Mouse (Mus musculus) adrenal gland, postnatal 25 days (tissue): ENCODE results near the gene Spc24. TPM values are rescaled to one million over a fixed set of nuclear protein-coding genes. Genes with fewer than 3 reads are reported as not detected.

Source experiments
- DNase-seq: peaks from one replicate; pipeline ENCODE4 v3.0.0; 2021; ENCODE audit warnings: mixed read lengths
- microRNA-seq, 2 experiments: library from miRNA; unstranded; fragments of <30 nt; microRNA quantifications; one replicate each; pipeline ENCODE4 v1.2.0; 2021
- total RNA-seq: library from RNA; stranded (reverse); gene quantifications from 2 replicates; pipeline ENCODE4 v1.2.3, GENCODE M21; 2021

The Spc24 gene
- total RNA-seq, 1 experiment from 2014 or later, result 5.6 TPM

DNA sequence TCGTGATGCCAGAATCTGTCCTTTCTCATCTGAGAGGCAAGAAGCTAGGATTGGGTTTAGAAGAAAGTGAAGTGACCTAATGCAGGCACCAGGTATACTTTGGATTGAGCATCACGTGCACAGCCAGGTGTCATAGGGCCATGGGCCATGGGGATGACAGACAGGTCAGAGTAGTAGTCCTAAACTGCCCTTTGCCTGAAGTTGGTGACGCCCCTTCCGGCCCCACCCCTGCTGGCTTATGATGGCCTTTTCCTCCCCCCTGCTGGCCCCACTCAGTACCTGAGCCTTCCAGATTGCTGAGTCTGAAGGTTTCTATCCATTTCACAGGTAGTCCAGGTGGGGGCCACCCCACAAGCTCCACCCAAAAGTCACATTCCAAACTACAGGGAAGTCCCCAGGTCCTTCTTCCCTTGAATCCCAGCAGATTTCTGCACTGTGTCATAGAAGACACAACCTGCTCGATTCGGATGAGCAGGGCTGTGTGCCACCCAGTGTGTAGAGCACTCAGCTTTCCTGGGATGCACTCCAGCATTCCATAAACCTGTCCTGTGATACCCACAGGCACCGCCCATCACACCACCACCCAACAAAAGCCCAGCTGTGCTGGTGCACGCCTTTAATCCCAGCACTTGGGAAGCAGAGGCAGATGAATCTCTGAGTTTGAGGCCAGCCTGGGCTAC lies 53.4 kb downstream of the Spc24 start:
- no peak for DNase-seq

DNA sequence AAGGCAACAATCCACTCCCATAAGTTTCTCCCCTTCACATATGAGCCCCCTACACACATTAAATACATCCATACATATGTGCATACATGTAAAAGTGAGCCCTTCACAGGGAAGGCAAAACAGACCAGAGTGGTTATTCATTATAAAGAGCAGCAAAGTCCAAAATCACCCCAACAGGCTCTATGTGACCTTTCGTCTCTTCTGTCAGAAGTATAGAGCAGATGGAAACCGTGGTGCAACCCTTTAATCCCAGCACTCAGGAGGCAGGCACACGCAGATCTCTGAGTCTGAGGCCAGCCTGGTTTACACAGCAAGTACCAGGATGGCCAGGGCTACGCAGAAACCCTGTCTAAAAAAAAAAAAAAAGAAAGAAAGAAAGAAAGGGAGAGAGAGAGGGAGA lies 54.0 kb downstream of the Spc24 start:
- no peak for DNase-seq

Small RNA genes within 50 kb of the gene (microRNA-seq; reads per million reads assigned to microRNA genes)
- 4.1 to 9.6 reads per million in 2 experiments for gene Mir7083

Other genes starting within 250 kb of the Spc24 start
- gene AB124611, start 234.1 kb downstream of the Spc24 start, total RNA-seq, result 1.3 TPM in 1 of 2 replicates, not detected in the other
- 45.6 and 54.0 TPM in 2 replicates for gene Carm1, start 213.4 kb downstream of the Spc24 start, total RNA-seq
- gene Timm29, start 167.6 kb downstream of the Spc24 start, total RNA-seq, result 58.2 and 62.6 TPM in 2 replicates
- gene Yipf2, start 167.5 kb downstream of the Spc24 start, total RNA-seq, result 27.5 and 40.2 TPM in 2 replicates
- gene Smarca4, start 144.1 kb downstream of the Spc24 start, total RNA-seq, result 87.3 and 87.4 TPM in 2 replicates
- gene Ldlr, start 36.8 kb downstream of the Spc24 start, total RNA-seq, result 126 and 145 TPM in 2 replicates
- gene Kank2, start 38.4 kb upstream of the Spc24 start, total RNA-seq, result 37.3 and 46.2 TPM in 2 replicates
- gene Angptl8, start 75.2 kb upstream of the Spc24 start, total RNA-seq, result 4.5 and 17.1 TPM in 2 replicates
- gene Dock6, start 92.3 kb upstream of the Spc24 start, total RNA-seq, result 45.6 and 46.0 TPM in 2 replicates
- gene Rab3d, start 157.9 kb upstream of the Spc24 start, total RNA-seq, result 36.3 and 71.9 TPM in 2 replicates
- 13.6 and 19.1 TPM in 2 replicates for gene Ccdc159, start 167.2 kb upstream of the Spc24 start, total RNA-seq
- 471 and 609 TPM in 2 replicates for gene Tmem205, start 167.3 kb upstream of the Spc24 start, total RNA-seq
- 35.6 and 40.5 TPM in 2 replicates for gene Plppr2, start 176.7 kb upstream of the Spc24 start, total RNA-seq
- 14.0 and 19.4 TPM in 2 replicates for gene Swsap1, start 195.5 kb upstream of the Spc24 start, total RNA-seq
- 1.6 and 1.8 TPM in 2 replicates for gene Epor, start 203.2 kb upstream of the Spc24 start, total RNA-seq
- gene Rgl3, start 229.1 kb upstream of the Spc24 start, total RNA-seq, result 33.9 and 66.9 TPM in 2 replicates
- gene Ccdc151, start 242.3 kb upstream of the Spc24 start, total RNA-seq, result 1.3 and 3.7 TPM in 2 replicates
- gene Prkcsh, start 242.5 kb upstream of the Spc24 start, total RNA-seq, result 161 and 164 TPM in 2 replicates